Mouse (Mus musculus) kidney, adult 2 months (tissue): Measurements from ENCODE around the gene Hlf. TPM values are rescaled to one million over a fixed set of nuclear protein-coding genes. Genes with fewer than 3 reads are reported as not detected.

Experiments used
- DNase-seq: peaks from one replicate; pipeline ENCODE4 v3.0.0; 2021
- H3K27ac ChIP-seq: fragments of 200-500 bp; 2 replicates; pipeline ENCODE4 v1.5.1; 2012; ENCODE audit warnings: low read depth, low read length, control low read depth, inconsistent platforms; ENCODE audit not compliant: insufficient read depth
- H3K27me3 ChIP-seq: fragments of 200-500 bp; replicated peaks from 2 replicates; pipeline ENCODE4 v1.6.1; 2012; ENCODE audit warnings: mild to moderate bottlenecking, moderate library complexity, low read length, inconsistent platforms; ENCODE audit not compliant: control insufficient read depth, insufficient read depth
- H3K36me3 ChIP-seq: fragments of 200-500 bp; 2 replicates; pipeline ENCODE4 v1.6.1; 2012; ENCODE audit warnings: mild to moderate bottlenecking, moderate library complexity, low read length, inconsistent platforms; ENCODE audit not compliant: control insufficient read depth, insufficient read depth
- H3K4me1 ChIP-seq: fragments of 200-500 bp; 2 replicates; pipeline ENCODE4 v1.6.1; 2011; ENCODE audit warnings: low read length; ENCODE audit not compliant: control insufficient read depth, insufficient read depth
- H3K4me3 ChIP-seq: fragments of 200-500 bp; 2 replicates; pipeline ENCODE4 v1.5.1; 2011; ENCODE audit warnings: mild to moderate bottlenecking, low read depth, low read length, control low read depth; ENCODE audit not compliant: insufficient read depth
- CTCF ChIP-seq: fragments of 200-500 bp; conservative IDR thresholded peaks from 2 replicates; pipeline ENCODE4 v1.5.1; 2011; ENCODE audit warnings: low read depth, mild to moderate bottlenecking, control low read depth, low read length, moderate library complexity, mixed read lengths; ENCODE audit not compliant: insufficient read depth, insufficient read length
- POLR2A ChIP-seq: fragments of 200-500 bp; IDR thresholded peaks from one replicate; pipeline ENCODE4 v1.6.1; 2011; ENCODE audit warnings: low read depth, low read length, control low read depth
- WGBS: fragments of 180-500 bp; shearing (Covaris S2); methylation state at CpG from one replicate; pipeline ENCODE4 v1.1.7; 2018; 5-methylcytosine and 5-hydroxymethylcytosine counted together
- polyA plus RNA-seq: library from polyadenylated mRNA; depleted of rRNA; stranded (reverse); fragments of >200 nt; gene quantifications from 2 replicates; pipeline ENCODE4 v1.2.3, GENCODE M21; 2012

Gene Hlf
- polyA plus RNA-seq, 1 experiment: 36.5 TPM

DNA sequence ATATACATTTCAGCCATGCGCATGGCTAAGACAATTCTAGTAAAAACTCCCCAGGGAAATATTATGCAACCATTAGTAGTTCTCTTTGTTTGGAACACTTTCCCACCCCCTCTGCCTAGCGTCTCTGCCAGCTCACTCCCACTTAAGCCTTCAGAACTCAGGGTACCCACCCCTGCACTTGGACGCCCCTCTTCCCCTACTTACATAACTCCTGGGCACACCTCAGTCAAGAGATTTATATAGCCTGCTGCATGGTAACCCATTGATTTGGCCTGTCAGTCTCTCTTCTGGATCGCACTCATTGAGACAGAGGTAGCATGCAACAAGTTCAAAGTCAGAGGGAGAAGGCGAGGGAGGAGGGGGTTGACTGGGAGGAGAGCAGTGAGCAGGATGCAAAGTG is 26.3 kb upstream of the Hlf start:
- Histone ChIP-seq H3K36me3 (no peaks in the 10 kb centered on the region), H3K4me1 (peaks cover 3% of the 10 kb centered on the region; the same call in 1 of the 2 replicates), H3K27me3 (no peaks in the 10 kb centered on the region), H3K4me3 (no peak overlapping the region), H3K27ac (no peak overlapping the region)
- DNase-seq: no peak
- 82% methylated on average over 5 of the region's 5 CpGs for WGBS
- TF ChIP-seq CTCF (no peak), POLR2A (no peak)

DNA sequence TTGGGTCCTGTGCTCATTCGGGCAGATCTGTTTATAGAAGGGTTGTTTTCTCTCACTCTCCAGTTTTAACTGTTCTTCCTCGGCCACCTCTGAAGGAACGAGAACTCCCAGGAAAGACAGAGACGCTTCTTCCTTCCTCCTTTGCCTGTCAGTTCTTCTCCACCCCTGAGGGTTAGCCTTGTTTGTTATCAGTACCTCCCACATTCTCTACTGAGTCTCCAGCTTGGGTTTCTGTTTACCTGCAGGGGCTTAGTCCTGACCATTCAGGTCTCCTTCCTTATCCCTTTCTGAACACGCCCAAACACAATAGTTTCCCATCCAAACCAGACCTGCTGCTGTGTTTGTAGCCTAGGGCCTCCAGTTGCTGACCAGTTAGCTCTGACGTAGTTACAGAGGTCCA is 8.2 kb upstream of the Hlf start:
- no peaks in the 10 kb centered on the region for H3K27me3 ChIP-seq
- WGBS: 45% methylated on average over 6 of the region's 6 CpGs
- no peak for DNase-seq
- H3K36me3 ChIP-seq: no peaks in the 10 kb centered on the region
- TF ChIP-seq POLR2A (no peak), CTCF (no peak)
- no peaks in the 10 kb centered on the region for H3K4me1 ChIP-seq
- no peak overlapping the region for H3K4me3 ChIP-seq
- H3K27ac ChIP-seq: no peak overlapping the region

DNA sequence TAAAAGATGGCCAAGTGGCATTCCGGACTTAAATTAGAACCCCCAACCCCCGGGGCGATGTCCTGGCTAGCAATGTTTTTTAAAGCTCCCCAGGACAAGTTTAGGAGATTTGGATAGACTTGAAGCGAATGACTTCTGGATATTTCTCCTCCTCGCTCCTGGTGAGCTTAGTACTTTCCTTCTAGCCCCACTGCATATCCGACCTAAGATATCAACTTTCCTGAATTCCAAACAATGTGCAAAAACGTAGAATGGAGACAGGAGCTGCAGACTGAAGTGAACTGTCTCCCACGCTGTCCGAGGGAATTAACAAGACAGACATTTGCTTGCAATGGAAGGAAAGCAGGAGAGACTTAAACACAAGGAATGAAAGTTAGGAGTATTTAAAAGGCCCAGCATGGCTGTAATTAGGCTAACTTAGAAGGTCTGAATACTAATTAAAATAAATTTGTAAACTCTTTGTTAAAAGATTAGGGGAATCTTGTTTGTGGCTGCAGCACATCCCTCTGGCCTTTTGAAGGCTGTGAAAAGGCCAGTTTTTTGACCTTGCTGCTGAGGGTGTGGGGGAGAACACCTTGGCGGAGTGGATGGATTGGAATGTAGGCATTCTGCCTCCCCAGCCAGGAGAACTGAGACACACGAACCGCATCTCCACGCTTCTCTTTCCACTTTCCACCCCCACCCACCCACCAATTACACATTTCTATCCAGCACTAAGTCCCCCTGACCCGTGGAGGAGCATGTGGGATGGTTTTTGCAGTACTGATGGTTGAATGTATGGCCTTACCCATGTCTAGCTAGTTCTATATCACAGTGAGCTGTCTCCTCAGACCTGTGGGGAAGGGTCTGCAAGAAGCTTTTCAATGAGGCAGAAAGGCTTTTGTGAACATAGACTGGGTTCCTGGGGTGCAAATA is 833 bp upstream of the Hlf start:
- Histone ChIP-seq H3K36me3 (peaks cover 2% of the 10 kb centered on the region; the same call in 1 of the 2 replicates), H3K4me3 (peak overlapping the region; percentile 88; the same call in 1 of the 2 replicates), H3K27me3 (no peaks in the 10 kb centered on the region), H3K27ac (no peak overlapping the region), H3K4me1 (no peaks in the 10 kb centered on the region; the same call in 1 of the 2 replicates)
- DNase-seq: no peak
- no peak for TF ChIP-seq POLR2A
- no peak for TF ChIP-seq CTCF
- WGBS: 36% methylated on average over 14 of the region's 14 CpGs

DNA sequence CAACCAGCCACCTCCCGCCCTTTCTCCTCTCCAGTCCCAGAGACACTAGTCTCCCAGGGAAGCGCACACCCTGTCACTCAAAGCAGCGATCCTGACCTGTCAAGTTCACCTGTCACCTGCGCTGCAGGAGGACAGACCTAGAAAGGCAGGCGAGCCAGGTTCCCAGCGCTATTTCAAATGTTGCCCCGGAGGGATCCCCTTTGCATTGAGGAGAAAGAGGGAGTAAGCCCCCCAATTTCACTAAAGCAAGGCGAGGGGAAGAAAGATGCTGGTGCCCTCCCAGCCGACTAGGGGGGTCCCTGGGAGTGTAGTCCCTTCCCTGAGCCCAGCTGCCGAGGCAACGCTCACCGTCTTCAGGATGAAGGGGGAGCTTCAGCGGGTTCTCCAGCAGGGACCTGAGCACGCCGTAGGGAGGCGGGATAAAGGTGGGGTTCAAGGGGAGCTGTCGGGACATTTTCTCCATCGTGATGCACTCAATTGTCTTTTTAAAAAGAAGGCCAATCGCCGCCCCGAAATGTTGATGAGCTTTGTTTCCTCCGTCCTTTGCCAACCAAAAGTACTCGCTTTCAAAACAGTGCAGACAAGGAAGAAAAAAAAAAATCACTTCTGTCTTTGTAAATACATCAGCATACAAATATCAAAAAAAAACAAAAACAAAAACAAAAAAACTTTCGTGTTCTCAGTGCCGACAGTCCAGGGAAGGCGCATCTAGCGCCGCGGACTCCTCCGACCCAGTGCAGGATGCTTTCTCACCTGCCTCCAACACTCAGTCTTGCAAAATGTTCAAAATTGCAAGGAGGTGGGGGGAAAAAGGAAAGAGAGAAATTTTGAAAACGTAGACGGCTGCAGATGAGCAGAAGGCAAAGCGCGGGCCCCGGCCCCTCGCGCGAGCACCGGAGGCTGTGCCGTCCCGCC is 536 bp downstream of the Hlf start:
- under 1% methylated on average over 41 of the region's 41 CpGs for WGBS
- Histone ChIP-seq H3K36me3 (peaks cover 2% of the 10 kb centered on the region; the same call in 1 of the 2 replicates), H3K4me1 (no peaks in the 10 kb centered on the region; the same call in 1 of the 2 replicates), H3K4me3 (peak overlapping the region; percentile 88), H3K27me3 (no peaks in the 10 kb centered on the region), H3K27ac (peak overlapping the region; percentile 44; the same call in 1 of the 2 replicates)
- TF ChIP-seq CTCF (no peak), POLR2A (no peak)
- peak; percentile 48 for DNase-seq

DNA sequence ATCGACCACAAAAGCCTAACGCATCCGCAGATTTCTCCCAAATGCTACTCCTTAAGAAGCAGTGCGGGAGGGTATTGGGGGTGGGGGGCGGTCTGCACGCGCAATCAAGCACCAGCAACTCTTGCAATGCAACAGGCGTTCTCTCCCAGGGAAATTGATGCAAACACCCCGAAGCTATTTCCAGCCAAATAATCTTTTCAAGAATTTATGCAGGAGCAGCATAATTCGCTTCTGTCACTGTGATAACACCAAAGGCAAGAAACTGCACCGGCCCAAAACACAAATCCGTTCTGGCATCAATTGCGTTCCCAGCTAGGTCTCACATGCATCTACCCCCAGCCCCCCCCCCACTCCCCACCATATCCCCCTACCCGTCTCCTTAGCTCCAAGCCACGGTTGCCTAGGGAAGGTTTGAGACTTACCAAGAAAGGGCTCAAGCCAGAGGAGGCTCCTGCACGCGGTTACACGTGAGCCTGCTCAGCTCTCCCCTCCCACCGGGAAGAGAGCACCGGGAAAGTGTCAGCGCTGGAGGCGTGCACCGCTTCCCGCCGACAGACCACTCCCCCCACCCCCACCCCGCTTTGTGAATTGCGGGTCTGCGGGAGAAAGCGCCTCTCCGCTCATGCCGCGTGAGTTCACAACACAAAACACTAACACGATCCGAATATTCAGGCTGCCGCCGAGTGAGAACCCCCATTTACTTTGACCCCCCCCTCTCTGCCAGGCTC is 1.4 kb downstream of the Hlf start:
- DNase-seq: peak; percentile 80
- TF ChIP-seq CTCF (no peak), POLR2A (no peak)
- WGBS: 2% methylated on average over 36 of the region's 36 CpGs
- peak overlapping the region; percentile 88 for H3K4me3 ChIP-seq
- H3K27me3 ChIP-seq: no peaks in the 10 kb centered on the region
- H3K4me1 ChIP-seq: peaks cover 2% of the 10 kb centered on the region; the same call in 1 of the 2 replicates
- peak overlapping the region; percentile 58; the same call in 1 of the 2 replicates for H3K27ac ChIP-seq
- H3K36me3 ChIP-seq: peaks cover 2% of the 10 kb centered on the region; the same call in 1 of the 2 replicates
